Mouse (Mus musculus): Measurements from ENCODE around the gene Cd24a. TPM values are rescaled to one million over a fixed set of nuclear protein-coding genes. Genes with fewer than 3 reads are reported as not detected.

The Cd24a gene
- polyA plus RNA-seq, 1 experiment from 2014 or later = 137 TPM

DNA sequence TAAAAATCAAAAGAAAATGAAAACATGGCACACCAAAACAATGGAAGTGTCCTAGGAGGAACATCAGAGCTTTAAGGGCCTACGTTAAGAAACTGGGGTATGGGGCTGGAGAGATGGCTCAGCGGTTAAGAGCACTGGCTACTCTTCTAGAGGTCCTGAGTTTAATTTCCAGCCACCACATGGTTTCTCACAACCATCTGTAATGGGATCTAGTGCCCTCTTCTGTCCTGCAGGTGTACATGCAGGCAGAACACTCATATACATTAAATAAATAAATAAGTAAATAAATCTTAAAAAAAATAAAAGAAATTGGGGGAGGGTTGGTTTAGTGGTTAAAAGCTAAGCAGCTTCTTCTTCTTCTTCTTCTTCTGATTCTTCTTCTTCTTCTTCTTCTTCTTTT is 16.8 kb upstream of the Cd24a start:
- Histone ChIP-seq H3K9ac (replicated peaks; ENCODE audit: low read depth) (no peak overlapping the region), H3K4me2 (replicated peaks; ENCODE audit: low read depth, low read length) (no peak overlapping the region), H3K4me3 (ENCODE audit: low read depth, low read length) (no peak overlapping the region), H3K27ac (ENCODE audit: low read length) (no peak overlapping the region), H3K4me1 (ENCODE audit: insufficient read depth, low read depth, low read length) (no peaks in the 10 kb centered on the region), H3K36me3 (ENCODE audit: insufficient read depth, low read length) (no peaks in the 10 kb centered on the region), H3K9me3 (ENCODE audit: low read length) (no peaks in the 10 kb centered on the region), H3K27me3 (replicated peaks; ENCODE audit: insufficient read depth, low read length) (no peaks in the 10 kb centered on the region)
- no peak for TF ChIP-seq CTCF (IDR thresholded peaks at IDR 0.05)
- no peak for TF ChIP-seq EP300 (IDR thresholded peaks at IDR 0.05)
- ATAC-seq (no peak), DNase-seq (ENCODE audit: low spot score) (no peak)
- 87% methylated on average over 2 of the region's 2 CpGs for WGBS

- H3K4me3 ChIP-seq (ENCODE audit: low read depth, low read length) = no peak overlapping the region
- no peak overlapping the region for H3K27ac ChIP-seq (ENCODE audit: low read length)
- H3K9ac ChIP-seq (replicated peaks; ENCODE audit: low read depth) = no peak overlapping the region
- 78% methylated on average over 2 of the region's 2 CpGs for WGBS
- no peaks in the 10 kb centered on the region for H3K27me3 ChIP-seq (replicated peaks; ENCODE audit: insufficient read depth, low read length)
- peaks cover 2% of the 10 kb centered on the region; the same call in 1 of the 2 replicates for H3K4me1 ChIP-seq (ENCODE audit: insufficient read depth, low read depth, low read length)
- no peak for DNase-seq (ENCODE audit: low spot score)
- TF ChIP-seq EP300 (IDR thresholded peaks at IDR 0.05) (no peak), CTCF (IDR thresholded peaks at IDR 0.05) (no peak)
- no peaks in the 10 kb centered on the region for H3K36me3 ChIP-seq (ENCODE audit: insufficient read depth, low read length)
- H3K4me2 ChIP-seq (replicated peaks; ENCODE audit: low read depth, low read length) = no peak overlapping the region
- no peaks in the 10 kb centered on the region for H3K9me3 ChIP-seq (ENCODE audit: low read length)
- ATAC-seq = no peak
Measured at GRCm38 (mm10) chr10:43574352-43574751, 3.7 kb upstream of the Cd24a start.

DNA sequence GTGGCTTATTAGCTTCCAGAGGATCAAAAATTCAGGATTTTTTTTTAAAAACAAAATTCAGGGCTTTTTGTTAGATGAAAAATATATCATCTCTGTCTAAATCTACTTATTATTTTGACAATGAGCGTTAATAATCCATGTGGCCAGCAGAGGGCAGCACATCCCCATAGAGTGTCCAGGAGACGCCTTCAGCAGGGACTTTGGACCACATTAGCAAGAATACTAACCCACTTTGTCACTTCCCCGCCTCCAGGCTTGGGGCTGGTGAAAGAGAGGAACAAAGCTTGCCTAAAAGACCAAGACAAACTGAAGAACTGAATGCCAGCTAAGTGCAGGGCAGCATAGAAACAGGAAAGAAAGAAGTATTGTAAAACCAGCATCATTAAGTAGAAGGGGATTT is 3.1 kb upstream of the Cd24a start:
- 2% methylated on average over 3 of the region's 3 CpGs for WGBS
- Histone ChIP-seq H3K4me1 (ENCODE audit: insufficient read depth, low read depth, low read length) (peaks cover 8% of the 10 kb centered on the region), H3K27me3 (replicated peaks; ENCODE audit: insufficient read depth, low read length) (no peaks in the 10 kb centered on the region), H3K9me3 (ENCODE audit: low read length) (no peaks in the 10 kb centered on the region), H3K36me3 (ENCODE audit: insufficient read depth, low read length) (no peaks in the 10 kb centered on the region), H3K4me2 (replicated peaks; ENCODE audit: low read depth, low read length) (no peak overlapping the region), H3K9ac (replicated peaks; ENCODE audit: low read depth) (no peak overlapping the region), H3K4me3 (ENCODE audit: low read depth, low read length) (no peak overlapping the region), H3K27ac (ENCODE audit: low read length) (no peak overlapping the region)
- TF ChIP-seq CTCF (IDR thresholded peaks at IDR 0.05) (peak; percentile 90), EP300 (IDR thresholded peaks at IDR 0.05) (no peak)
- ATAC-seq (no peak), DNase-seq (ENCODE audit: low spot score) (peak; percentile 84)

GRCm38 (mm10) chr10:43577299-43577996 is 636 bp upstream of the Cd24a start:
- Histone ChIP-seq H3K4me3 (ENCODE audit: low read depth, low read length) (peak overlapping the region; percentile 57), H3K36me3 (ENCODE audit: insufficient read depth, low read length) (no peaks in the 10 kb centered on the region), H3K4me1 (ENCODE audit: insufficient read depth, low read depth, low read length) (peaks cover 9% of the 10 kb centered on the region), H3K9me3 (ENCODE audit: low read length) (no peaks in the 10 kb centered on the region), H3K27ac (ENCODE audit: low read length) (no peak overlapping the region), H3K9ac (replicated peaks; ENCODE audit: low read depth) (no peak overlapping the region), H3K4me2 (replicated peaks; ENCODE audit: low read depth, low read length) (peak overlapping the region; percentile 97), H3K27me3 (replicated peaks; ENCODE audit: insufficient read depth, low read length) (no peaks in the 10 kb centered on the region)
- ATAC-seq (peak; percentile 18; the same call in 1 of the 2 replicates), DNase-seq (ENCODE audit: low spot score) (peak; percentile 54)
- WGBS = 20% methylated on average over 19 of the region's 19 CpGs
- no peak for TF ChIP-seq EP300 (IDR thresholded peaks at IDR 0.05)
- peak; percentile 41 for TF ChIP-seq CTCF (IDR thresholded peaks at IDR 0.05)

DNA sequence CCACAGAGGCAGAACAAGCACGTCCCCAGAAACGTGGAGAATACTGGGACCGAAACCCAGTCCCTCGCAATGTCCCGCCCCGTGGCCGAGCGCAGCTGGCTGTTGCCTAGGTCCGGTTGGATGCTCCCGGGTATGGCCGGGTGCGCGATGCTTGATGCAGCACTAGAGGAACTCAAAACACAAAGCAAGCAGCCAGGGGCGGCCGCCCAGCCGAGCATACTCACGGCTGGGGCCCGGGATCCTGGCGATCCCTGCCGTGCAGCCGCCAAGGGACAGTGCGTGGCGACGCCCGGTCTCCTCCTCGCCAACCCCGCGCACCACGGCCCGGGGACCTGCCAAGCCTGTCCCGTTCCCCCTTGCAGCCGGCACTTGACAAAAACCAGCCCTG is 276 bp downstream of the Cd24a start:
- H3K27me3 ChIP-seq (replicated peaks; ENCODE audit: insufficient read depth, low read length) = no peaks in the 10 kb centered on the region
- H3K27ac ChIP-seq (ENCODE audit: low read length) = peak overlapping the region; percentile 62
- WGBS = 2% methylated on average over 25 of the region's 32 CpGs
- H3K9me3 ChIP-seq (ENCODE audit: low read length) = no peaks in the 10 kb centered on the region
- TF ChIP-seq CTCF (IDR thresholded peaks at IDR 0.05) = no peak
- no peak for TF ChIP-seq EP300 (IDR thresholded peaks at IDR 0.05)
- ATAC-seq (peak; percentile 42), DNase-seq (ENCODE audit: low spot score) (peak; percentile 55)
- peak overlapping the region; percentile 57 for H3K4me3 ChIP-seq (ENCODE audit: low read depth, low read length)
- peak overlapping the region; percentile 32; the same call in 1 of the 2 replicates for H3K9ac ChIP-seq (replicated peaks; ENCODE audit: low read depth)
- no peaks in the 10 kb centered on the region for H3K36me3 ChIP-seq (ENCODE audit: insufficient read depth, low read length)
- H3K4me1 ChIP-seq (ENCODE audit: insufficient read depth, low read depth, low read length) = peaks cover 9% of the 10 kb centered on the region
- H3K4me2 ChIP-seq (replicated peaks; ENCODE audit: low read depth, low read length) = peak overlapping the region; percentile 97

DNA sequence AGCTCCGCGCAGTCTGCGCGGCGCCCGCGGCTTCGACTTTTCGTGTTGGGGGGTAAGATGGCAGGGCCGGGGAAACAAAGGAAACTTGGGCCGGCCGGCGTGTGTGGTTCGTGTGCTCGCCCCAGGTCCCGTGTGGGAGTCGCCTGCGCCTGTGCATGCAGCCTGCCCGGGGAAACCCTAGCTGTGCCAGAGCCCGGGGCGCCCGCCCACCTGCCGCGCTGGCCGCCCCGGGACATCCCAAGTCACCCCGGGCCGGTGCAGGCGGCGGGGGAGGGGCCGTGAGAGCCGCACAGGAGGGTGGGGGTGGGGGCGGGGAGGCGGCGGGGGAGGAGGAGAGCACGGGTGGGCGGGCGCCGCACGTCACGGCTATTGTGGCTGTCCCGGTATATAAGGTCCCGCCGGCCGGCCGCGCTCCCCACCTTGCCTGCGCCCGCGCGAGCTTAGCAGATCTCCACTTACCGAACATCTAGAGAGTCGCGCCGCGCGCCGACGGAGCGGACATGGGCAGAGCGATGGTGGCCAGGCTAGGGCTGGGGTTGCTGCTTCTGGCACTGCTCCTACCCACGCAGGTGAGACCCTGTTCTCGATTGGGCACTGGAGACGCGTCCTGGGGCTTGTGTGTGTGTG is 783 bp downstream of the Cd24a start:
- WGBS = 0% methylated on average over 46 of the region's 65 CpGs
- H3K9me3 ChIP-seq (ENCODE audit: low read length) = no peaks in the 10 kb centered on the region

More for the DNA sequence above, 783 bp downstream of the Cd24a start:
- Histone ChIP-seq H3K4me2 (replicated peaks; ENCODE audit: low read depth, low read length) (peak overlapping the region; percentile 97), H3K4me3 (ENCODE audit: low read depth, low read length) (peak overlapping the region; percentile 57), H3K4me1 (ENCODE audit: insufficient read depth, low read depth, low read length) (peaks cover 9% of the 10 kb centered on the region), H3K9ac (replicated peaks; ENCODE audit: low read depth) (peak overlapping the region; percentile 48), H3K27me3 (replicated peaks; ENCODE audit: insufficient read depth, low read length) (no peaks in the 10 kb centered on the region), H3K36me3 (ENCODE audit: insufficient read depth, low read length) (no peaks in the 10 kb centered on the region), H3K27ac (ENCODE audit: low read length) (peak overlapping the region; percentile 62)
- peak; percentile 83 for ATAC-seq
- peak; percentile 83 for DNase-seq (ENCODE audit: low spot score)
- TF ChIP-seq EP300 (IDR thresholded peaks at IDR 0.05) (no peak), CTCF (IDR thresholded peaks at IDR 0.05) (no peak)
